Mouse (Mus musculus) heart, adult 2 months (tissue): ENCODE measurements around the gene Capzb.

Experiments
- CTCF ChIP-seq: fragments of 200-600 bp; IDR thresholded peaks from 2 replicates; pipeline ENCODE4 v1.8.1; 2022; ENCODE audit warnings: antibody characterized with exemption, mild to moderate bottlenecking, moderate library complexity
- EP300 ChIP-seq: fragments of 200-500 bp; IDR thresholded peaks from 2 replicates; pipeline ENCODE4 v1.6.1; 2011; ENCODE audit warnings: low read depth, low read length, control low read depth; ENCODE audit not compliant: insufficient read depth
- POLR2A ChIP-seq: fragments of 200-500 bp; IDR thresholded peaks from 2 replicates; pipeline ENCODE4 v1.6.1; 2011; ENCODE audit warnings: mild to moderate bottlenecking, low read depth, low read length, control low read depth; ENCODE audit not compliant: insufficient read depth

DNA sequence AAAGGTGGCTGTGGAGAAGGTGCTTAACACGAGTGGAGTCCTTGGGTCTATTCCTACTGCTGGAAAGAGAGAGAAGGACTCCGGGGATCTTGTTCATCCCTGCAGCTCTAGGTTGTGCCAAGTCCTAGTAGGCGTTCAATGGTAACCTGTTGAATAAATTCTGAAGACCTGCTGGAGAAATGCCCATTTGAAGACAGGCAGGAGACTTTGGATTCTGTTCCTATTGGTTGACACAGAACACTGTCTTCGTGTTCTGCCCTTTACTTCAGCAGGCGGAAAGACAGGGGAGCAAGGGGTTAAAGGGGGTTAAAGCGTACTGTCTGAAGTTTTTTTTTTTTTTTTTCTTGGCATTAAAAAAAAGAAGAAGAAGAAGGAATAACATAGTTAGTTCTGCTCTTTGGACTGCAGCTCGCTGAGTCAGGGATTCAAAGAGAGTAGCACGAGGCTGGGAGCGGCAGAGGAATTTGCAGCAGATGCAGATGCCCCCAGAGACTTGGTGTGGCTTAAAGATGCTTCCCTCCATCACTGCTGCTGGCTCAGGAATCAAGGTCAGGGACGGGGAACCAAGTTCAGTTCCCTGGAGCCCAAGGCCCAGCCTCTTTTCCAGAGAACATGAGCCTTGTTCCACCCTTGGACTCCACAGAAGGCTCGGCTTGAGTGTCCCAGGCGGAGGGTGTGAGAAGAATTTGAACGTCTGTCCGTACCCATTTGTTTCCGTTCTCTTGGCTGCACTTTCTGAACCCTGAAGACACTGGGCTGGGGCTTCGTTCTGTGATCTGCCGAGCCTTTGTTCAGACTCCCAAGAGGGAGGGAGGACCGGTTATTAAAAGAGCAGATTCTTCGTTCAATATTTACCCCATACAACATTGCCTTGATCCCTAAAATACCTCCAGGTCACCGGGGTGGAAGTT is 17.4 kb upstream of the Capzb start:
- TF ChIP-seq CTCF, result no peak
- TF ChIP-seq EP300, result peak; percentile 81; the same call in 1 of the 2 replicates
- peak; percentile 37; the same call in 1 of the 2 replicates for TF ChIP-seq POLR2A
